Mouse (Mus musculus) CH12.LX (cell line): Measurements from ENCODE around the gene Tnfrsf14.

ENCODE experiments used
- CHD2 ChIP-seq: IDR thresholded peaks from 2 replicates; pipeline ENCODE4 v1.6.1; 2011; ENCODE audit warnings: low read length, improper control_type of control experiment
- CTCF ChIP-seq, 2 experiments: IDR thresholded peaks in 1 of 2; conservative IDR thresholded peaks in 1 of 2; 2 replicates each; pipeline ENCODE4 v1.5.1; 2011 to 2012; ENCODE audit warnings: low read depth in 2 of 2, low read length in 2 of 2, improper control_type of control experiment in 1 of 2, inconsistent platforms in 1 of 2, mild to moderate bottlenecking in 1 of 2, moderate library complexity in 1 of 2
- E2F4 ChIP-seq: IDR thresholded peaks from 2 replicates; pipeline ENCODE4 v1.6.1; 2011; ENCODE audit warnings: low read depth, low read length, improper control_type of control experiment; ENCODE audit not compliant: insufficient replicate concordance
- EP300 ChIP-seq: IDR thresholded peaks from 2 replicates; pipeline ENCODE4 v1.6.1; 2011; ENCODE audit warnings: low read length, improper control_type of control experiment
- ETS1 ChIP-seq: conservative IDR thresholded peaks from 2 replicates; pipeline ENCODE4 v1.6.1; 2012; ENCODE audit warnings: low read depth, mild to moderate bottlenecking, inconsistent platforms, low read length, improper control_type of control experiment, moderate library complexity
- KAT2A ChIP-seq: IDR thresholded peaks from 2 replicates; pipeline ENCODE4 v1.6.1; 2012; ENCODE audit warnings: low read length, improper control_type of control experiment, inconsistent platforms; ENCODE audit not compliant: insufficient replicate concordance
- MAFK ChIP-seq: IDR thresholded peaks from 2 replicates; pipeline ENCODE4 v1.6.1; 2011; ENCODE audit warnings: low read length, improper control_type of control experiment; ENCODE audit not compliant: insufficient replicate concordance
- MEF2A ChIP-seq: IDR thresholded peaks from 2 replicates; pipeline ENCODE4 v1.6.1; 2014; ENCODE audit warnings: low read depth, mild to moderate bottlenecking, inconsistent platforms, low read length, improper control_type of control experiment, borderline replicate concordance
- POLR2A ChIP-seq: IDR thresholded peaks from 2 replicates; pipeline ENCODE4 v1.6.1; 2011; ENCODE audit warnings: low read depth, mild to moderate bottlenecking, improper control_type of control experiment, low read length
- RAD21 ChIP-seq: IDR thresholded peaks from 2 replicates; pipeline ENCODE4 v1.6.1; 2011; ENCODE audit warnings: low read depth, mild to moderate bottlenecking, low read length, improper control_type of control experiment, moderate library complexity
- SIN3A ChIP-seq: IDR thresholded peaks from 2 replicates; pipeline ENCODE4 v1.6.1; 2012; ENCODE audit warnings: low read length, improper control_type of control experiment, inconsistent platforms
- UBTF ChIP-seq: IDR thresholded peaks from 2 replicates; pipeline ENCODE4 v1.6.1; 2012; ENCODE audit warnings: low read depth, mild to moderate bottlenecking, inconsistent platforms, low read length, improper control_type of control experiment, moderate library complexity
- USF1 ChIP-seq: IDR thresholded peaks from 2 replicates; pipeline ENCODE4 v1.6.1; 2014; ENCODE audit warnings: low read depth, mild to moderate bottlenecking, inconsistent platforms, low read length, improper control_type of control experiment
- ZMIZ1 ChIP-seq: IDR thresholded peaks from 2 replicates; pipeline ENCODE4 v1.6.1; 2012; ENCODE audit warnings: low read depth, mild to moderate bottlenecking, inconsistent platforms, low read length, improper control_type of control experiment

GRCm38 (mm10) chr4:154934800-154935199 is 6.4 kb upstream of the Tnfrsf14 start:
- TF ChIP-seq RAD21 (no peak), ZMIZ1 (no peak), EP300 (no peak), CTCF (conservative IDR thresholded peaks at IDR 0.05 in 1 of 2, IDR thresholded peaks at IDR 0.05 in 1 of 2; ENCODE audit: low read depth in 2 of 2, low read length in 2 of 2) (no peak), SIN3A (no peak), POLR2A (no peak), CHD2 (no peak), E2F4 (no peak), KAT2A (no peak), ETS1 (no peak), MEF2A (no peak), MAFK (no peak), USF1 (no peak), UBTF (no peak)
